Mouse (Mus musculus) forebrain, embryonic 10.5 days (tissue): ENCODE measurements around the gene Lrp8. TPM values are rescaled to one million over a fixed set of nuclear protein-coding genes. Genes with fewer than 3 reads are reported as not detected.

ENCODE experiments used
- DNase-seq: peaks from one replicate; pipeline ENCODE4 v3.0.0-alpha.2; 2017; ENCODE audit warnings: low spot score; ENCODE audit errors: extremely low spot score
- H3K27ac ChIP-seq: fragments of 300-500 bp; sonication (generic); 2 replicates; pipeline ENCODE4 v1.5.1; 2016; ENCODE audit warnings: mild to moderate bottlenecking
- H3K27me3 ChIP-seq: fragments of 300-500 bp; sonication (generic); 2 replicates; pipeline ENCODE4 v1.6.1; 2016; ENCODE audit warnings: mild to moderate bottlenecking; ENCODE audit not compliant: poor library complexity, severe bottlenecking
- H3K36me3 ChIP-seq: fragments of 300-500 bp; sonication (generic); replicated peaks from 2 replicates; pipeline ENCODE4 v1.6.1; 2016; ENCODE audit warnings: mild to moderate bottlenecking, moderate library complexity
- H3K4me1 ChIP-seq: fragments of 300-500 bp; sonication (generic); 2 replicates; pipeline ENCODE4 v1.6.1; 2016
- H3K4me3 ChIP-seq: fragments of 300-500 bp; sonication (generic); 2 replicates; pipeline ENCODE4 v1.5.1; 2016; ENCODE audit warnings: mild to moderate bottlenecking, moderate library complexity
- H3K9me3 ChIP-seq: fragments of 300-500 bp; sonication (generic); 2 replicates; pipeline ENCODE4 v1.6.1; 2016; ENCODE audit warnings: mild to moderate bottlenecking, moderate library complexity
- WGBS: fragments of 180-500 bp; shearing (Covaris S2); methylation state at CpG from one replicate; pipeline ENCODE4 v1.1.7; 2016; 5-methylcytosine and 5-hydroxymethylcytosine counted together
- polyA plus RNA-seq: library from polyadenylated mRNA; unstranded; fragments of >200 nt; fragmentation: Nextera tagmentation; extraction: Ambion mirVana; gene quantifications from 2 replicates; pipeline ENCODE4 v1.2.1, GENCODE M21; 2016

Lrp8 gene
- polyA plus RNA-seq, 1 experiment from 2014 or later = 11.2 TPM

DNA sequence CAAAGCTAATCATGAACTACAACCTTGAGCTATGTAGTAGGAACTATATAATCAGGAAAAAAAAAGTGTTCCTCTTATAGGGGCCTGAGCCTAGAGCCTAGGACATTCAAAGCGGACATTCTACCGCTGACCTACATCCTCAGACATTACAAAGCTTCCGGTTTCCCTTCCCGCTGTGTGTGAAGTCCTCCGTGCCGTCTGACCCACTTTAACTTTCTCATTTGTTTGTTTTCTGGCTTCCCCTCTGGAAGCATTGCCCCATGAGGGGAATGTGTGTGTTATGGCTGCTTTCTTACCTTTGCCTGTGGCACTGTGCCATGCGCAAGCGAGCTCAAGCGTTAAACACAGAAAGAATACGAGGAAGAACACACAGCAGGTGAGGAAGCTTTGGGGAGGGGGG lies 18.5 kb upstream of the Lrp8 start:
- Histone ChIP-seq H3K27me3 (peaks cover 21% of the 10 kb centered on the region), H3K9me3 (no peaks in the 10 kb centered on the region), H3K36me3 (no peaks in the 10 kb centered on the region), H3K27ac (peak overlapping the region; percentile 36; the same call in 1 of the 2 replicates), H3K4me3 (no peak overlapping the region), H3K4me1 (peaks cover 41% of the 10 kb centered on the region)
- DNase-seq = no peak
- 78% methylated on average over 10 of the region's 10 CpGs for WGBS

GRCm38 (mm10) chr4:107788841-107789240 lies 13.2 kb upstream of the Lrp8 start:
- H3K27ac ChIP-seq = no peak overlapping the region
- WGBS = 79% methylated on average over 6 of the region's 6 CpGs
- H3K36me3 ChIP-seq = no peaks in the 10 kb centered on the region
- no peaks in the 10 kb centered on the region for H3K9me3 ChIP-seq
- H3K27me3 ChIP-seq = no peaks in the 10 kb centered on the region
- no peak overlapping the region for H3K4me3 ChIP-seq
- DNase-seq = no peak
- H3K4me1 ChIP-seq = peaks cover 12% of the 10 kb centered on the region

DNA sequence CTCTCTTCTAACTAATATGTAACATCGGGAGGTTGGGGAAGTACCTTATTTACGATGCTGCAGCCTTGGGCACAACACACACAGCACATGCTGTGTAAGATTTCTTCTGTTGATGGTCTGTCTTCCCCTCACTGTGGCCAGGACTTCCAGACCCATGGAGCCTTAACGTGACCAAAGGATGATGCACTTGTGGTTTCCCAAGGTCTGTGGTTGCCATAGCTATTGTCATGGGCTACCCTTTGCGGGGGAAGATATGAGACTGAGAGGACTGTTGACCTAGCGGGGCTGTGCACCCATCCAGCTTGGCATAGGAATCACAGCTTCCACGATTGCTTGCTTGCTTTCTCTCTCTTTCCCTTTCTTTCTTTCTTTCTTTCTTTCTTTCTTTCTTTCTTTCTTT lies 1.3 kb upstream of the Lrp8 start:
- no peaks in the 10 kb centered on the region for H3K9me3 ChIP-seq
- no peak overlapping the region for H3K27ac ChIP-seq
- H3K4me3 ChIP-seq = no peak overlapping the region
- H3K4me1 ChIP-seq = peaks cover 46% of the 10 kb centered on the region
- WGBS = 81% methylated on average over 6 of the region's 6 CpGs
- no peak for DNase-seq
- peaks cover 17% of the 10 kb centered on the region for H3K36me3 ChIP-seq
- 0 out of 2 replicates have a peak, but pooled peaks cover 16% of the 10 kb centered on the region for H3K27me3 ChIP-seq

- H3K4me1 ChIP-seq = peaks cover 53% of the 10 kb centered on the region
- H3K4me3 ChIP-seq = peak overlapping the region; percentile 87
- H3K9me3 ChIP-seq = no peaks in the 10 kb centered on the region
- under 1% methylated on average over 41 of the region's 41 CpGs for WGBS
- DNase-seq = peak; percentile 77
- peak overlapping the region; percentile 94 for H3K27ac ChIP-seq
- 0 out of 2 replicates have a peak, but pooled peaks cover 16% of the 10 kb centered on the region for H3K27me3 ChIP-seq
- peaks cover 25% of the 10 kb centered on the region for H3K36me3 ChIP-seq
Measured at GRCm38 (mm10) chr4:107801366-107802184, 486 bp upstream of the Lrp8 start.

- under 1% methylated on average over 65 of the region's 65 CpGs for WGBS
- H3K4me1 ChIP-seq = peaks cover 65% of the 10 kb centered on the region
- H3K27ac ChIP-seq = peak overlapping the region; percentile 94
- peak; percentile 69 for DNase-seq
- no peaks in the 10 kb centered on the region for H3K9me3 ChIP-seq
- peaks cover 35% of the 10 kb centered on the region for H3K36me3 ChIP-seq
- H3K4me3 ChIP-seq = peak overlapping the region; percentile 87
- H3K27me3 ChIP-seq = 0 out of 2 replicates have a peak, but pooled peaks cover 16% of the 10 kb centered on the region
Measured at GRCm38 (mm10) chr4:107802450-107803331, 630 bp downstream of the Lrp8 start.

DNA sequence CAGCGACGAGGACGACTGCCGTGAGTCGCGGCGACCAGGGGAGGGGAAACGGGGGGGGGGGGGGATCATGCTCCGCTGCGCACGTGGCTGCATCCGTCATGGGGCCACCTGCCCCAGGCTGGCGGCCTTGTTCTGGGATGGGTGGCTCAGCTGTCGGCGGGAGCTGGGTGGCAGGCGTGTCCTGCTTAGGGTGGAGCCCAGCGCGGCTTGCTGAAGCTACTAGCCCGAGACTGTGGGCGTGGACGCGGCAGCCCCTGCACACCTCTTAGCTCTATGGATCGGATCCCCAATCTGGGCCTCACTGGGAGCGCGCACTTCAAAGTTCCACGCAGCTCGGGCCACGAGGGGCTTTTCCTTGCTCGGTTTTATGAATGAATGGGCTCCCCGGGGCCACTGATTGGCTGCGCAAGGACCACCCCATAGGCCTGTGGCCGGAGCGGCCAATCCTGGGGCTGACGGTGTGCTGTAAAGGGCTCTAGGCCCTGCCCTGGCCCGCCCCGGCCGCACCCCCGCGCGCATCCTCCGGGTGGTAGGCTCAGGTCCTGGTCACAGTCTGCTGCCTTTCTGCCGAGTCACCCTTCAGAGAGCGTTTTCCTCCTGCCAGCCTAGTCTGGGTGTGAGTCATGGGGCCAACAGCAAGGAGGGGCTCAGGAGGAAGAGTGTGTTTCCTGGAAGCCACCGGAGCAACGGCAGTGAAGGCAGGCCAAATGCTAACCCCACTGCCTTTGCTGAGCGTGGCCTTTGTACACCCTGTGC lies 1.5 kb downstream of the Lrp8 start:
- Histone ChIP-seq H3K4me3 (peak overlapping the region; percentile 87), H3K9me3 (no peaks in the 10 kb centered on the region), H3K27ac (peak overlapping the region; percentile 94), H3K36me3 (peaks cover 43% of the 10 kb centered on the region), H3K27me3 (0 out of 2 replicates have a peak, but pooled peaks cover 16% of the 10 kb centered on the region), H3K4me1 (peaks cover 73% of the 10 kb centered on the region)
- WGBS = under 1% methylated on average over 46 of the region's 46 CpGs
- DNase-seq = peak; percentile 94

GRCm38 (mm10) chr4:107805491-107805890 lies 3.4 kb downstream of the Lrp8 start:
- Histone ChIP-seq H3K27ac (no peak overlapping the region), H3K4me1 (peaks cover 75% of the 10 kb centered on the region), H3K9me3 (no peaks in the 10 kb centered on the region), H3K27me3 (0 out of 2 replicates have a peak, but pooled peaks cover 10% of the 10 kb centered on the region), H3K36me3 (peaks cover 63% of the 10 kb centered on the region), H3K4me3 (no peak overlapping the region)
- no peak for DNase-seq
- WGBS = 85% methylated on average over 3 of the region's 3 CpGs

DNA sequence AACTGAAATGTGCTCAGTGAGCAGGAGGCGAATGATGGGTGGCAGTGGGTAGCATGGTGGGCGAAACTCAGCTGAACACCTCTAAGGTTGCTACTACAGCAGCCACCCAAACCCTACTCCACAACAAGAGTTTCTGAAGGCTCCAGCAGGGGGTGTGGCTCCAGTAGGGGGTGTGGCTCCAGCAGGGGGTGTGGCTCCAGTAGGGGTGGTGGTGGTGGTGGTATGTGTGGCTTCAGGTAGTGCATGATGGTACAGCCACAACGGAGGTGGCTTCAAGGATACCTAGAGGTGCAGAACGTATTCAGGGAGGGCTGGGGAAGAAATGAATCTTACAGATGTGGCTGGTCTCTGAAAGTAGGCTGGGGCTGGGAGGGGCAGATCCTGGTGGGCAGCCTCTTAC lies 5.7 kb downstream of the Lrp8 start:
- Histone ChIP-seq H3K27ac (no peak overlapping the region), H3K27me3 (0 out of 2 replicates have a peak, but pooled peaks cover 9% of the 10 kb centered on the region), H3K4me3 (no peak overlapping the region), H3K4me1 (peaks cover 67% of the 10 kb centered on the region), H3K36me3 (peaks cover 79% of the 10 kb centered on the region), H3K9me3 (no peaks in the 10 kb centered on the region)
- DNase-seq = no peak
- WGBS = 66% methylated on average over 4 of the region's 4 CpGs

DNA sequence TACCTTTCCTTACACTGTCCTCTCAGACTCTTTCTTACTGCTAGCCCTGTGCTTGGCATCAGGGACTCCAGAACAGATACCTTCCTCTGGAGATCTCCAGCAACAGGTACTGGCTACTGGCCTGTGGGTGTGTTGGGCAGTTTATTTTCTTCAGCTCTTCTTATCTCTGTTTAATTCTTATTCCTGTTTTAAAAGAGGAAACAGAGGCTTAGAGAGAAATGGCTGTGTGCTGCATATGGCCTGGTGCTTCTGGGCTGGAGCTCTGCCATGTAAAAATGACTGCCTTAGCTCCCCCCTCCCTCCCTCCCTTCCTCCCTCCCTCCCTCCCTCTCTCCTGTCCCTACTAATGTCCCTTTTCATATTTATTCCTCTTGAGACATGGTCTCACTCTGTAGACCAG lies 6.6 kb downstream of the Lrp8 start:
- H3K9me3 ChIP-seq = no peaks in the 10 kb centered on the region
- H3K4me3 ChIP-seq = no peak overlapping the region
- peaks cover 85% of the 10 kb centered on the region for H3K36me3 ChIP-seq
- no peak for DNase-seq
- peaks cover 61% of the 10 kb centered on the region for H3K4me1 ChIP-seq
- H3K27me3 ChIP-seq = 0 out of 2 replicates have a peak, but pooled peaks cover 9% of the 10 kb centered on the region
- no peak overlapping the region for H3K27ac ChIP-seq

DNA sequence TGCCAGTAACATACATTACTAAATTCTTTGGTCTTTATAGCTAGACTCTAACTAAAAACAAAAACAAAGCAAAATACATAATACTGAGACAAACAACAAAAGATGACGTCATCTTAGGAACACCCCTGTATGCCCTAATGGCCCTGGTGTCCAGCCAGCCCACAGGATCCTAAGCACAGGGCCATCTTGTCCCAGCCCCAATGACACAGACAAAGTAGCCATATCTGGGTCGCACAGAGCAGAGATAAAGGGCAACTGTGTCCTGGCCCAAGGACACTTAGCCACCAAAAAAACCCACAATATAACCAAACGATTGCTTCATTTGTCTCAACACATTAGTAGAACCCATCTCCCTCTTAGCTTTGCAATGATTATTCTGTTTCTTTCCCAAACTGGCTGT lies 8.9 kb downstream of the Lrp8 start:
- DNase-seq = no peak
- Histone ChIP-seq H3K36me3 (peaks cover 88% of the 10 kb centered on the region), H3K4me1 (peaks cover 54% of the 10 kb centered on the region), H3K4me3 (no peak overlapping the region), H3K9me3 (no peaks in the 10 kb centered on the region), H3K27me3 (no peaks in the 10 kb centered on the region), H3K27ac (no peak overlapping the region)
- 90% methylated on average over 3 of the region's 3 CpGs for WGBS

- Histone ChIP-seq H3K4me3 (no peak overlapping the region), H3K9me3 (no peaks in the 10 kb centered on the region), H3K4me1 (peaks cover 50% of the 10 kb centered on the region), H3K36me3 (peaks cover 87% of the 10 kb centered on the region), H3K27me3 (no peaks in the 10 kb centered on the region), H3K27ac (peak overlapping the region; percentile 20; the same call in 1 of the 2 replicates)
- DNase-seq = no peak
- 65% methylated on average over 10 of the region's 10 CpGs for WGBS
Measured at GRCm38 (mm10) chr4:107811716-107812330, 9.8 kb downstream of the Lrp8 start.

DNA sequence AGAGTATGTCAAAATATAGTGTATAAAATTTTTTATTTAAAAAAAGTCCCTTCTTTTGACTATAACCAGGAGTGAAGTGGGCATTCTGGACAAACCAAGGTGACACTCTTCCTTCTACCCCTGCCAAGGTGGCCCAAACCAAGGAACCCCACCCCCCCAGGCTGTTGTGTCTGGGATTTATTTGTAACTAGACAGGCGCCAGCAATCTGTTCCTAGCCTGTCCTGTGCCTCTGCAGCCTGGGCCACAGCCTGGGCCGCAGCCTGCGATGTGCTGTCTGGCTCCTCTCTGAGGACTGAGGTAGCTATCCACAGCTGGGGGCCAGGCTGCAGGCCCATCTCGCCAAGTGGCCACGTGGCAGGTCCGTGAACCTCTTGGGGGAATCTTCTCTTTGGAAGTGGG lies 10.3 kb downstream of the Lrp8 start:
- H3K9me3 ChIP-seq = no peaks in the 10 kb centered on the region
- H3K4me3 ChIP-seq = no peak overlapping the region
- peak overlapping the region; percentile 44; the same call in 1 of the 2 replicates for H3K27ac ChIP-seq
- 84% methylated on average over 6 of the region's 6 CpGs for WGBS
- H3K36me3 ChIP-seq = peaks cover 87% of the 10 kb centered on the region
- peaks cover 50% of the 10 kb centered on the region for H3K4me1 ChIP-seq
- no peak for DNase-seq
- no peaks in the 10 kb centered on the region for H3K27me3 ChIP-seq
